Mouse (Mus musculus) midbrain, embryonic 15.5 days (tissue): ENCODE measurements at regions not wholly inside any gene's neighbourhood (a gene's known extent, or its start where the extent isn't known, plus 50 kb on each side); places are given as distances from the start of the nearest gene placed in this dataset.
A peak's percentile ranks its signal among the peaks of the same experiment; 100 is the strongest.

Experiments
- ATAC-seq: fragments of 200-750 bp; cut with Nextera tagmentation; replicated peaks from 2 replicates; pipeline ENCODE4 v1.8.0; 2017; ENCODE audit warnings: moderate TSS enrichment
- H3K27ac ChIP-seq: fragments of 300-500 bp; sonication (generic); 2 replicates; pipeline ENCODE4 v1.5.1; 2015; ENCODE audit warnings: mild to moderate bottlenecking, inconsistent platforms
- H3K27me3 ChIP-seq: fragments of 300-500 bp; sonication (generic); replicated peaks from 2 replicates; pipeline ENCODE4 v1.6.1; 2015; ENCODE audit warnings: inconsistent platforms
- H3K36me3 ChIP-seq: fragments of 300-500 bp; sonication (generic); replicated peaks from 2 replicates; pipeline ENCODE4 v1.6.1; 2015; ENCODE audit warnings: inconsistent platforms
- H3K4me1 ChIP-seq: fragments of 300-500 bp; sonication (generic); 2 replicates; pipeline ENCODE4 v1.6.1; 2015; ENCODE audit warnings: inconsistent platforms
- H3K4me2 ChIP-seq: fragments of 300-500 bp; sonication (generic); 2 replicates; pipeline ENCODE4 v1.6.1; 2015; ENCODE audit warnings: inconsistent platforms, mild to moderate bottlenecking, moderate library complexity
- H3K4me3 ChIP-seq: fragments of 300-500 bp; sonication (generic); 2 replicates; pipeline ENCODE4 v1.5.1; 2015; ENCODE audit warnings: mild to moderate bottlenecking, inconsistent platforms
- H3K9ac ChIP-seq: fragments of 300-500 bp; sonication (generic); 2 replicates; pipeline ENCODE4 v1.6.1; 2015; ENCODE audit warnings: mild to moderate bottlenecking, inconsistent platforms
- H3K9me3 ChIP-seq: fragments of 300-500 bp; sonication (generic); 2 replicates; pipeline ENCODE4 v1.6.1; 2016; ENCODE audit warnings: inconsistent platforms
- WGBS: fragments of 180-500 bp; shearing (Covaris S2); methylation state at CpG from one replicate; pipeline ENCODE4 v1.1.7; 2015; ENCODE audit warnings: mixed read lengths; 5-methylcytosine and 5-hydroxymethylcytosine counted together

- Histone ChIP-seq H3K27me3 (no peaks in the 10 kb centered on the region), H3K27ac (no peak overlapping the region), H3K4me3 (no peak overlapping the region), H3K4me2 (no peak overlapping the region), H3K4me1 (no peaks in the 10 kb centered on the region), H3K9ac (no peak overlapping the region), H3K9me3 (no peaks in the 10 kb centered on the region), H3K36me3 (no peaks in the 10 kb centered on the region)
- ATAC-seq: no peak
- 72% methylated on average over 10 of the region's 10 CpGs for WGBS
Measured at GRCm38 (mm10) chr10:111111020-111111419, 53.5 kb upstream of the Osbpl8 start.

DNA sequence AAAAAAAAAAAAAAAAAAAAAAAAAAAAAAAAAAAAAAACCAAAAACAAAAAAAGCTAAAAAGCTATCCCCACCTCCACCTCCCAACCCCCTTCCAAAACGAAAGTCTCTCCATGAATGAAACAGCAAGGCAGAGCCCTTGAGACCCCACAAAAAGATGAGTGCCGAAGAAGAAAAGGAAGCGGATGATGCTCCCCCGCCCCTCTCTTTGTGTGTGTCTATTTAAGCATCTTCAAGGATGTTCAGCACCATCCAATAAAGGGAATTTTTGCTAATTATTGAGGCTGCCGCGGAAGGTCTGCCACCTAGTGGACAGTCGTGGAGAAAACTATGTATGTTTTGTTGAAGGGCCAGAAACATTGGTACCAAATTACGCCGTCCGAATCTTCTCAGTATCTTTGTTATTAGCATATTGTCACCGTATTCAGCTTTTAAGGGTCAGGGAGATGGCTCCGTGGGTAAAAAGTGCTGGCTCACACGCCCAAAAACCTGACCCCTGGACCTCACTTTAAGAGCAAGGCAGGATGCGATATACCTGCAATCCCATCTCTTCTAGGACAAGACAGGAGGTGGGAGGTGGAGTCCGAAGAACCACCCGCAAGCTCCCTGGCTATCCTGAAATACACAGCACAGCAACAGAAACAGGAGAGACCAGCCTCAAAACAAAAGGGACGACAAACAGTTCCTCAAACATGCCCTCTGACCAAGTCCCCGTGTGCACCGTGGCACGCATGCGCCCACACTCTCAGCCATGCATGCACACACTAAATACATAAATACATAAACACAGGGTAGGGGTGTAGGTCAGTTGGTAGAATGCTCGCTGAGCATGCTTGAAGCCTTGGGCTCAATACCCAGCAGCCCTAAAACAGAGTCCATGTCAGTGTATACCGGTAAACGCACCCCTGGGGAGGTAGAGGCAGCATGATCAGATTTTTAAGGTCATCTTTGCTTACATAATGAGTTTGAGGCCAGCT, 55.6 kb upstream of the Osbpl8 start:
- H3K27me3 ChIP-seq: no peaks in the 10 kb centered on the region
- peak; percentile 65 for ATAC-seq
- no peaks in the 10 kb centered on the region for H3K4me1 ChIP-seq
- H3K4me3 ChIP-seq: peak overlapping the region; percentile 30
- no peak overlapping the region for H3K9ac ChIP-seq
- H3K9me3 ChIP-seq: no peaks in the 10 kb centered on the region
- WGBS: 44% methylated on average over 24 of the region's 24 CpGs
- no peak overlapping the region for H3K27ac ChIP-seq
- peak overlapping the region; percentile 45 for H3K4me2 ChIP-seq
- H3K36me3 ChIP-seq: no peaks in the 10 kb centered on the region

DNA sequence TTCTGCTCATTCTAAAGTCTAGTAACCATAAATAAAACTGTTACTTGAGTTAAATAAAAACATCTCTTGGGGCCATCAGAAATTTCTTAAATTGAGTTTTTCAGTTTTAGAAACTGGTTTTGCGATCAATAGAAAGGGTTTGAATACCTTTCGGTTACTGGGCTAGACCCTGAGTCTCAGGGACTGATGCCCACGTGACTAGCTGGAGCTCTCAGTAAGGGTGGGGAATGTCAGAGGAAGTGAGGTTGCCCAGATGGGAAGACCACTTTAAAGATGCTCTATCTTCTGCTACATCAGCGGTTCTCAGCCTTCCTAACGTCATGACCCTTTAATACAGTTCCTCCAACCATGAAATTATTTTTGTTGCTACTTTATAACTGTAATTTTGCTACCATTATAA, 56.7 kb upstream of the Osbpl8 start:
- H3K27me3 ChIP-seq: no peaks in the 10 kb centered on the region
- H3K4me3 ChIP-seq: no peak overlapping the region
- H3K9ac ChIP-seq: no peak overlapping the region
- 86% methylated on average over 5 of the region's 5 CpGs for WGBS
- no peak for ATAC-seq
- no peaks in the 10 kb centered on the region for H3K9me3 ChIP-seq
- H3K4me1 ChIP-seq: no peaks in the 10 kb centered on the region
- no peaks in the 10 kb centered on the region for H3K36me3 ChIP-seq
- no peak overlapping the region for H3K27ac ChIP-seq
- H3K4me2 ChIP-seq: no peak overlapping the region

- Histone ChIP-seq H3K4me1 (no peaks in the 10 kb centered on the region), H3K9ac (no peak overlapping the region), H3K36me3 (no peaks in the 10 kb centered on the region), H3K27me3 (no peaks in the 10 kb centered on the region), H3K4me3 (no peak overlapping the region), H3K4me2 (no peak overlapping the region), H3K9me3 (no peaks in the 10 kb centered on the region), H3K27ac (no peak overlapping the region)
- WGBS: 68% methylated on average over 7 of the region's 7 CpGs
- no peak for ATAC-seq
Measured at GRCm38 (mm10) chr10:111107387-111107786, 57.2 kb upstream of the Osbpl8 start.

DNA sequence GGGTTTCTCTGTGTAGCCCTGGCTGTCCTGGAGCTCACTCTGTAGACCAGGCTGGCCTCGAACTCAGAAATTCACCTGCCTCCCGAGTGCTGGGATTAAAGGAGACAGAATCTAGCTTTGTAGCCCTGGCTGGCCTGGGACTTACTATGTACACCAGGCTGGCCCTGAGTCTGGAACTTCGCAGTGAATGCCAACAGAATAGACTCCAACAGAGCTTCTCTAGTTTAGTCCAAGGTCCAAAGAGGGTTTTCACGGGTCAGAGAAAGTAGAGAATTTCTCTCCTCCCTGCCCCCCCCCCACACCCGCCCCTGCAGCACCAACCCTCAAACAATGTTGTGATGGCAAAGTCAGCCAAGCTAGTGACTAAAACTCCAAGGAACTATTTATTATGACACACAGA, 58.1 kb upstream of the Osbpl8 start:
- H3K36me3 ChIP-seq: no peaks in the 10 kb centered on the region
- H3K4me3 ChIP-seq: no peak overlapping the region
- no peaks in the 10 kb centered on the region for H3K27me3 ChIP-seq
- H3K27ac ChIP-seq: no peak overlapping the region
- no peaks in the 10 kb centered on the region for H3K4me1 ChIP-seq
- no peaks in the 10 kb centered on the region for H3K9me3 ChIP-seq
- no peak overlapping the region for H3K9ac ChIP-seq
- no peak overlapping the region for H3K4me2 ChIP-seq
- no peak for ATAC-seq
- 88% methylated on average over 5 of the region's 5 CpGs for whole genome bisulfite sequencing

DNA sequence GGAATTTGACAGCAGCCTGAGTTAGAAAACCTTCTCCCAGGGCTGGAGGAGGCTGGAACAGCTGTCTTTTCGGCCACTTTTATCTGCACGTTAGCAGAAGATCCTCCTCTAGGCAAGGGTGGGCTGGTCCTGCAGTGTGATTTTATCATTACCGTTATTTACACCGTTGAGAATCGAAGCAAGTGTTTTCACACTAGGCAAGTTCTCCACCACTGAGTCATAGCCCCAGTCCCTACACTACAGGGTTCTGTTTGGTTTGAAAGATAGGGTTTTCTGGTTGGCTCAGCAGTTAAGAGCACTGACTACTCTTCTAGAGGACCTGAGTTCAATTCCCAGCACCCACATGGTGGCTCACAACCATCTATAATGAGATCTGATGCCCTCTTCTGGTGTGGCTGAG, 58.9 kb upstream of the Osbpl8 start:
- Histone ChIP-seq H3K36me3 (no peaks in the 10 kb centered on the region), H3K27me3 (no peaks in the 10 kb centered on the region), H3K27ac (no peak overlapping the region), H3K4me2 (no peak overlapping the region), H3K4me3 (no peak overlapping the region), H3K4me1 (no peaks in the 10 kb centered on the region), H3K9ac (no peak overlapping the region), H3K9me3 (no peaks in the 10 kb centered on the region)
- 93% methylated on average over 5 of the region's 5 CpGs for WGBS
- no peak for ATAC-seq

DNA sequence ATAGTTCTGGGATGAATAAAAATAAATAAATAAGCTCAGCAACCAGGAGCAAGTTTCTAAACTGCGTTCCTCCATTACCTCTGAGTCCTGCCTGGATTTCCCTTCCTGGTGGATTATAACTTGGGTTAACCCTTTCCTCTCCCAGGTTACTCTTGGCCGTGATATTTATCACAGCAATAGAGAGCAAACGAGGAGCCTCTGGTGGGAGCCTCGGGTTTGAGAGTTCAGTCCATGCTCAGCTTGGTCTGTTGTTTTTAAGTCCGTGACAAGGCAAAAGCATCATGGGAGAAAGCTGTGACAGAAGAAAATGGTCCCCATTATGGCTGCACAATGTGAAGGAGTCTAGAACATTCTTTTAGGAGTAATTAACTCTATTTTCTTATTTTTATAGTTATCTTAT, 61.0 kb upstream of the Osbpl8 start:
- H3K9ac ChIP-seq: no peak overlapping the region
- H3K9me3 ChIP-seq: no peaks in the 10 kb centered on the region
- no peak overlapping the region for H3K4me2 ChIP-seq
- H3K27ac ChIP-seq: no peak overlapping the region
- no peaks in the 10 kb centered on the region for H3K36me3 ChIP-seq
- WGBS: 79% methylated on average over 5 of the region's 5 CpGs
- H3K4me1 ChIP-seq: peaks cover 9% of the 10 kb centered on the region
- no peak for ATAC-seq
- no peak overlapping the region for H3K4me3 ChIP-seq
- H3K27me3 ChIP-seq: no peaks in the 10 kb centered on the region

DNA sequence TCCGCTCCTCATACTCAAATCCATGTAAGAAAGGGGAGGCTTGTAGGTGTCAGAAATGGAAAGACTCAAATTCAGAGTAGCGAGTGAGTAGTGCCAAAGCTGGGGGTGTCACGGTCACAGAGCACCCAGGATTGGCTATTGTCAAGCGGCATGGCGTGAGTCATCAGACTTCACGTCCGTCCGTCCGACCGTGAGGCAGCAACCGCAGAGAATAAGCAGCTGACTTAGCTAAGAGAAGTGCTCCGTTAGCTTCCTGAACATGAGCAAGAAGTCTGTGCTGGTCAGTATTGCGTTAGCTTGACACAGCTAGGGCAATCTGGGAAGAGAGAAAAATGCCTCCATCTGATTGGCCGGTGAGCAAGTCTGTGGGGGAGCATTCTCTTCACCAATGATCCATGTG, 61.5 kb upstream of the Osbpl8 start:
- no peak for ATAC-seq
- Histone ChIP-seq H3K36me3 (no peaks in the 10 kb centered on the region), H3K4me2 (no peak overlapping the region), H3K9ac (no peak overlapping the region), H3K27ac (no peak overlapping the region), H3K27me3 (no peaks in the 10 kb centered on the region), H3K9me3 (no peaks in the 10 kb centered on the region), H3K4me1 (peaks cover 9% of the 10 kb centered on the region), H3K4me3 (no peak overlapping the region)
- WGBS: 82% methylated on average over 14 of the region's 14 CpGs

GRCm38 (mm10) chr10:111101901-111102761, 62.4 kb upstream of the Osbpl8 start:
- Histone ChIP-seq H3K9ac (no peak overlapping the region), H3K9me3 (no peaks in the 10 kb centered on the region), H3K4me3 (no peak overlapping the region), H3K36me3 (no peaks in the 10 kb centered on the region), H3K27ac (no peak overlapping the region), H3K4me2 (no peak overlapping the region), H3K4me1 (peaks cover 9% of the 10 kb centered on the region), H3K27me3 (no peaks in the 10 kb centered on the region)
- no peak for ATAC-seq
- WGBS: 85% methylated on average over 18 of the region's 18 CpGs

DNA sequence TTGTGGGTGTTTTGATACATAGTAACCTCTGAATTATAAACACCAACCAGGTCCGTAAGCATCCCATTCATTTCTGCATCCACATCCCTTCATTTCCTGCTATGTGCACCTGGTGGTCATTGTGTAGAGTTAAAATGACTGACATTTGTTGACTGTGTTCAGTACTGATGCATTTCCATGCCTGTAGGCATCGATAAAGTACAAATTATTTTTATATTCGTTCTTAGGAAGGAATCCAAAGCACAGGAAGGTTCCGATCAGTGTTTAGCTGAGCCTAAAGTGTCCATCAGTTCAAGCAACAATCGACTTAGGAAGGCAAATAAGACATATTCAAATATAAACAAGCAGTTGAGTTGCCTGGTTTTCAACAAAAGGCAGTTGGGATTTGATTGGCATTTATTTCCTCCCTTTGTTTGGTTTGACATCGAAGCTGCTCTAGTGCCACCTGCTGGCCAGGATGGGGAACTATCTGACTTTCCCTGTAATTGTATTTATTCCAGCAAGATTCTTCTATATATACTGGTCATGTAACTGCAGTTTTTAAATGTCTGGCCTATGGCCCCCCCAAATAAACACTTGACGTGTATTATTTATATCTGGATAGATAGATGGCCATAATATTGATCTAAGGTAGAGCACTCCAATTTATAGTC, 64.6 kb upstream of the Osbpl8 start:
- 32% methylated on average over 7 of the region's 7 CpGs for WGBS
- Histone ChIP-seq H3K27ac (peak overlapping the region; percentile 76), H3K27me3 (no peaks in the 10 kb centered on the region), H3K4me2 (no peak overlapping the region), H3K4me3 (no peak overlapping the region), H3K9me3 (no peaks in the 10 kb centered on the region), H3K36me3 (no peaks in the 10 kb centered on the region), H3K9ac (no peak overlapping the region), H3K4me1 (peaks cover 9% of the 10 kb centered on the region)
- peak; percentile 71 for ATAC-seq

- Histone ChIP-seq H3K27ac (peak overlapping the region; percentile 76), H3K9ac (no peak overlapping the region), H3K9me3 (no peaks in the 10 kb centered on the region), H3K27me3 (no peaks in the 10 kb centered on the region), H3K4me2 (no peak overlapping the region), H3K4me3 (no peak overlapping the region), H3K4me1 (peaks cover 9% of the 10 kb centered on the region), H3K36me3 (no peaks in the 10 kb centered on the region)
- peak; percentile 73 for ATAC-seq
- WGBS: 47% methylated on average over 5 of the region's 5 CpGs
Measured at GRCm38 (mm10) chr10:111099059-111099811, 65.3 kb upstream of the Osbpl8 start.
